Mouse (Mus musculus): ENCODE results near the gene Stk24. TPM values are rescaled to one million over a fixed set of nuclear protein-coding genes. Genes with fewer than 3 reads are reported as not detected.

Stk24 gene
- total and polyA plus RNA-seq, 2 experiments from 2014 or later: 15.3 to 34.0 TPM

- H3K4me2 ChIP-seq (ENCODE audit: low read depth): no peak overlapping the region
- DNase-seq (no peak), ATAC-seq (no peak)
- no peak overlapping the region for H3K27ac ChIP-seq (ENCODE audit: low read depth, low read length)
- TF ChIP-seq CTCF (IDR thresholded peaks at IDR 0.05; ENCODE audit: low read depth): no peak
- H3K36me3 ChIP-seq (ENCODE audit: insufficient read depth): peaks cover 25% of the 10 kb centered on the region
- no peaks in the 10 kb centered on the region for H3K4me1 ChIP-seq (ENCODE audit: insufficient read depth)
- WGBS: 95% methylated on average over 13 of the region's 13 CpGs
- H3K9me3 ChIP-seq (ENCODE audit: low read length): no peaks in the 10 kb centered on the region
- H3K9ac ChIP-seq: no peak overlapping the region
- no peak overlapping the region for H3K4me3 ChIP-seq (ENCODE audit: low read depth, low read length)
- H3K27me3 ChIP-seq (ENCODE audit: insufficient read depth, low read length): no peaks in the 10 kb centered on the region
These were observed 124.3 kb downstream of the Stk24 start for GRCm38 (mm10) chr14:121255469-121255868.

DNA sequence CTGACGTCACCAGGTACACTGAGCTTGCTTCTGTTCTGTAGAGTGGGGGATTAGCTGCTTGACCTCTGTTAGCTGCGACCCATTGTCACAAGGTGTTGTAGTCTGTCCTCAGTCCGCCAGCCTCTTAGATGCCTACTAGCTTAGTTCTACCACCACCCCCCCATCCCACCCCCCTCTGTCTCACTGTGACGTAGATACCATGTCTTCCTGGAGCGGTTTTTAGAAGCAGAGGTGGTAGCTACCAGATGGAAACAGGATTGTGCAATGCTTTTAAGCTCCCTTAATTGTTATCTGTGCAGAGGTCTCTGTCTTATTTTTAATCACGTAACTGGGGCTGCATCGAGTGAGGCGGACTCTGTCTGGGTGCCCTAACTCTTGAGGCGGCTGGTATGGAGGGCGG lies 124.9 kb downstream of the Stk24 start:
- no peak overlapping the region for H3K4me2 ChIP-seq (ENCODE audit: low read depth)
- peaks cover 28% of the 10 kb centered on the region for H3K36me3 ChIP-seq (ENCODE audit: insufficient read depth)
- DNase-seq: no peak
- no peak for ATAC-seq
- TF ChIP-seq CTCF (IDR thresholded peaks at IDR 0.05; ENCODE audit: low read depth): no peak
- no peak overlapping the region for H3K9ac ChIP-seq
- no peaks in the 10 kb centered on the region for H3K27me3 ChIP-seq (ENCODE audit: insufficient read depth, low read length)
- WGBS: 89% methylated on average over 10 of the region's 10 CpGs
- no peaks in the 10 kb centered on the region for H3K9me3 ChIP-seq (ENCODE audit: low read length)
- no peak overlapping the region for H3K4me3 ChIP-seq (ENCODE audit: low read depth, low read length)
- no peak overlapping the region for H3K27ac ChIP-seq (ENCODE audit: low read depth, low read length)
- no peaks in the 10 kb centered on the region for H3K4me1 ChIP-seq (ENCODE audit: insufficient read depth)

DNA sequence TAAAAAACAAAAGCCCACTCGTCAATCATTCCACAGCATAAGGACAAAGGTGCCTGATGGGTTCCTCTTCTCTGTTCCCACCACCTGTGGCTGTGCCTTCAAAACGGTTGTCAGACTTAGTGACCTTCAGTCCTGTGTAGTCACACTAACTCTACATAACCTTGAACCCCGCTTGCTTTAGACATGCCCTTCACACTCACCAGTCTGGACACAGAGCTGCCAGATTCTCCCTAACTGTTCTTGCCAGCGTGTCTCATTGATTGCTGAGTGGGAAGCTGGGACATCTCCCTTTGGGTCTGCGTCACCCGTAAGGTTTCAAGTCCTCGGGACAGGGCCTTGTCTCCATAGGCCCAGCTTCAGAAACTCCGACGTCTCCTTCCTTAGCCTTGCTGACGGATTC lies 127.3 kb downstream of the Stk24 start:
- WGBS: 91% methylated on average over 10 of the region's 10 CpGs
- H3K27me3 ChIP-seq (ENCODE audit: insufficient read depth, low read length): no peaks in the 10 kb centered on the region
- no peak overlapping the region for H3K27ac ChIP-seq (ENCODE audit: low read depth, low read length)
- ATAC-seq: no peak
- no peak overlapping the region for H3K4me3 ChIP-seq (ENCODE audit: low read depth, low read length)
- H3K9ac ChIP-seq: no peak overlapping the region
- H3K9me3 ChIP-seq (ENCODE audit: low read length): no peaks in the 10 kb centered on the region
- H3K36me3 ChIP-seq (ENCODE audit: insufficient read depth): peaks cover 21% of the 10 kb centered on the region
- no peak overlapping the region for H3K4me2 ChIP-seq (ENCODE audit: low read depth)
- no peaks in the 10 kb centered on the region for H3K4me1 ChIP-seq (ENCODE audit: insufficient read depth)
- no peak for TF ChIP-seq CTCF (IDR thresholded peaks at IDR 0.05; ENCODE audit: low read depth)
- no peak for DNase-seq

GRCm38 (mm10) chr14:121251708-121252107 lies 128.1 kb downstream of the Stk24 start:
- Histone ChIP-seq H3K9me3 (ENCODE audit: low read length) (no peaks in the 10 kb centered on the region), H3K4me1 (ENCODE audit: insufficient read depth) (no peaks in the 10 kb centered on the region), H3K27ac (ENCODE audit: low read depth, low read length) (no peak overlapping the region), H3K27me3 (ENCODE audit: insufficient read depth, low read length) (no peaks in the 10 kb centered on the region), H3K4me3 (ENCODE audit: low read depth, low read length) (no peak overlapping the region), H3K4me2 (ENCODE audit: low read depth) (no peak overlapping the region), H3K36me3 (ENCODE audit: insufficient read depth) (peaks cover 19% of the 10 kb centered on the region), H3K9ac (no peak overlapping the region)
- 36% methylated on average over 4 of the region's 4 CpGs for WGBS
- ATAC-seq (no peak), DNase-seq (no peak)
- no peak for TF ChIP-seq CTCF (IDR thresholded peaks at IDR 0.05; ENCODE audit: low read depth)

DNA sequence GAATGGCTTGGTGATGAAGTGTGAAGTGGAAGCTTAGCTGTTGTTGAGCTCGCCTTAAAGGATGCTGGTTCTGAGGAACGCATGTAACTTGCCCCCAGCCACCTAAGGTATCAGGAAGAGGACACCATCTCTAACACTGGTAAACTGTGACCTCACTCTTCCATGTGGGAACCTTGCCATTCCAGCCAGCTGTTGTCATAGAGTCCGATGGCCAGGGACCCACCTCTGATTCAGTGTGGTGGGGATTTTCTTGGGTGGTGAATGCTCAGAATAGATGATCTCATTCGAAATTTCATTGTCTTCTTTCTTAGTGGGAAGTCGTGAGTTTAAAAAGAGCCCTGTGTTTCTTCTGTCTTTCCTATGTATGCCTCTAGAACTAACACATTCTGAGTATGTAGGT lies 128.7 kb downstream of the Stk24 start:
- TF ChIP-seq CTCF (IDR thresholded peaks at IDR 0.05; ENCODE audit: low read depth): no peak
- Histone ChIP-seq H3K27me3 (ENCODE audit: insufficient read depth, low read length) (no peaks in the 10 kb centered on the region), H3K4me3 (ENCODE audit: low read depth, low read length) (no peak overlapping the region), H3K4me1 (ENCODE audit: insufficient read depth) (no peaks in the 10 kb centered on the region), H3K4me2 (ENCODE audit: low read depth) (no peak overlapping the region), H3K36me3 (ENCODE audit: insufficient read depth) (peaks cover 19% of the 10 kb centered on the region), H3K27ac (ENCODE audit: low read depth, low read length) (no peak overlapping the region), H3K9me3 (ENCODE audit: low read length) (no peaks in the 10 kb centered on the region), H3K9ac (no peak overlapping the region)
- DNase-seq (no peak), ATAC-seq (no peak)
- 61% methylated on average over 5 of the region's 5 CpGs for WGBS

- Histone ChIP-seq H3K4me2 (ENCODE audit: low read depth) (no peak overlapping the region), H3K27ac (ENCODE audit: low read depth, low read length) (peak overlapping the region; percentile 54; the same call in 1 of the 2 replicates), H3K36me3 (ENCODE audit: insufficient read depth) (peaks cover 19% of the 10 kb centered on the region), H3K27me3 (ENCODE audit: insufficient read depth, low read length) (no peaks in the 10 kb centered on the region), H3K9ac (no peak overlapping the region), H3K4me3 (ENCODE audit: low read depth, low read length) (no peak overlapping the region), H3K9me3 (ENCODE audit: low read length) (no peaks in the 10 kb centered on the region), H3K4me1 (ENCODE audit: insufficient read depth) (no peaks in the 10 kb centered on the region)
- no peak for DNase-seq
- 0 out of 2 replicates have a peak, but pooled peaks have one; percentile 8 for ATAC-seq
- 66% methylated on average over 5 of the region's 5 CpGs for WGBS
- no peak for TF ChIP-seq CTCF (IDR thresholded peaks at IDR 0.05; ENCODE audit: low read depth)
These were observed 131.5 kb downstream of the Stk24 start for GRCm38 (mm10) chr14:121248346-121248745.

DNA sequence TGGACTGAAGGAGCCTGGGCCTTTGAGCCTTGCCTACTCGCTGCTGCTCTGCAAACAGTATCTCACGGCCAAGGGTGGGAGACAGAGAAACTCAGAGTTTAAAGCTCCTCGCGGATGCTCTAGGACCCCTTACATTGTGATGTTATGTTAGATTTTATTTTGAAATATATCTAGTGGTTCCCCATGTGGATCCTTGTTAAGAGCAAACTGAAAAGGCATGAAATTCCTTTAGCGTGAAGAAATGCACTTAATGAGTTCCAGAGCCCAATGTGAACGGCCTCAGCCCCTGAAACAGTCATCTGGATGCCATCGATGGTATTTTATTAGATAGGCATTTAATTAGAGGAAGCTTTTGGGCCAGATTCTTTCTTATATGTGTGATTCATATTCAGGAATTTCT lies 132.5 kb downstream of the Stk24 start:
- peaks cover 29% of the 10 kb centered on the region for H3K36me3 ChIP-seq (ENCODE audit: insufficient read depth)
- WGBS: 54% methylated on average over 7 of the region's 7 CpGs
- ATAC-seq (no peak), DNase-seq (no peak)
- H3K4me2 ChIP-seq (ENCODE audit: low read depth): no peak overlapping the region
- H3K4me3 ChIP-seq (ENCODE audit: low read depth, low read length): no peak overlapping the region
- H3K9me3 ChIP-seq (ENCODE audit: low read length): no peaks in the 10 kb centered on the region
- no peaks in the 10 kb centered on the region for H3K27me3 ChIP-seq (ENCODE audit: insufficient read depth, low read length)
- H3K4me1 ChIP-seq (ENCODE audit: insufficient read depth): no peaks in the 10 kb centered on the region
- H3K27ac ChIP-seq (ENCODE audit: low read depth, low read length): no peak overlapping the region
- TF ChIP-seq CTCF (IDR thresholded peaks at IDR 0.05; ENCODE audit: low read depth): no peak
- H3K9ac ChIP-seq: no peak overlapping the region
